Mouse (Mus musculus): ENCODE results near the gene Herc3. TPM values are rescaled to one million over a fixed set of nuclear protein-coding genes. Genes with fewer than 3 reads are reported as not detected.

Gene Herc3
- total RNA-seq, 2 experiments from 2014 or later, result 86.1 to 87.8 TPM

- no peak for DNase-seq (ENCODE audit: low spot score in 2 of 2)
Observed at GRCm38 (mm10) chr6:58965071-58965831, 134.0 kb downstream of the Herc3 start.

DNA sequence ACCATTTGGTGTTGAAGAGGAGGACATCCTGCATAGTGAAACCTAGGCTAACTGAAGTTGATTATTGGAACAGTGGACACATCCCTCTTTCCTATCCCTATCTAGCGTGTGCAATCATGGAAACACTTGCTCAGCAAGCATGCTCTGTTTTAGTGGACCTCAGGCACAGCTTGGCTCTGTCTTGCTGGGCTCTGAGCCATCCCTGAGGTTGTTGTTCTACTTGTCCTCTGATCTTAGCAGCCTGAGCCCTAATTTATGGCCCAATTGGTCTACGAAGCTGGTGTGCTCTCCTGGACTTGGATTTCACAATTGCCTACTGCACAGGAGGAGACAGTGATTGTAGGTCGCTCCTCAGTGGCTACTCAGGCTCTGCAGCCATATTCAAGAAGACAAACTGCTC lies 137.0 kb downstream of the Herc3 start:
- no peak for DNase-seq (ENCODE audit: low spot score in 2 of 2)

Other genes starting within 250 kb of the Herc3 start
- gene Abcg2, start 246.9 kb upstream of the Herc3 start, total RNA-seq (2021), result 10 to 100 TPM; 28.8 to 31.4 TPM
- under 1 TPM; 0.65 to 0.93 TPM for gene Nap1l5, start 75.6 kb downstream of the Herc3 start, total RNA-seq (2021)
- gene Fam13a, start 193.1 kb downstream of the Herc3 start, total RNA-seq (2021), result 10 to 100 TPM; 11.9 to 13.2 TPM

All from gastrocnemius, postnatal 4 days (tissue).